Mouse (Mus musculus): ENCODE measurements at regions not wholly inside any gene's neighbourhood (a gene's known extent, or its start where the extent isn't known, plus 50 kb on each side); places are given as distances from the start of the nearest gene placed in this dataset.

DNA sequence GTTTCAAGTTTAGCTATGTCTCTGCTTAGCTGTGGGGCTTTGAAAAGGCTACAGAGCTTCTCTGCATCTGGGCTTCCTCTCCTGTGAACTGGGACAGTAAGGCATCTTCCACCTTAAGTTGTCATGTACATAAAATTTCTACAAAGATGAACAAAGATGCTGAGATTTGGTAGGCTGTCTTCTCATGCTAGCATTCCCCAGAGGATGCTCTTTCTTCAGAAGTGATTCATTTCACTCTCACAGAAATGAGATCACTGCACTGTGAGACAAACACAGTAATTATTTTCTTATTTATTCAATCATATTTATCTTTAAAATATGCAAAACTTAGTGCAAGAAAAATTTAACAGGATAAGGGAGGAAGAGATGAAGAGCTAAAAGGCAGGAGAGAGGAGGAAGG, 261.5 kb downstream of the Lpin1 start:
- no peak for TF ChIP-seq CTCF (IDR thresholded peaks at IDR 0.05; ENCODE audit: borderline replicate concordance, insufficient read depth, low read depth, low read length)
- TF ChIP-seq POLR2A (IDR thresholded peaks at IDR 0.05; ENCODE audit: borderline replicate concordance, insufficient read depth, low read length): no peak
